Mouse (Mus musculus) neural tube, embryonic 12.5 days (tissue): Measurements from ENCODE around the gene Notum. TPM values are rescaled to one million over a fixed set of nuclear protein-coding genes. Genes with fewer than 3 reads are reported as not detected.

Experiments used
- ATAC-seq: fragments of 200-750 bp; cut with Nextera tagmentation; 2 replicates; pipeline ENCODE4 v1.8.0; 2017; ENCODE audit warnings: low read depth, mild to moderate bottlenecking, moderate TSS enrichment, moderate library complexity; ENCODE audit not compliant: low FRiP score
- H3K27ac ChIP-seq: fragments of 300-500 bp; sonication (generic); 2 replicates; pipeline ENCODE4 v1.5.1; 2016
- H3K27me3 ChIP-seq: fragments of 300-500 bp; sonication (generic); replicated peaks from 2 replicates; pipeline ENCODE4 v1.6.1; 2016; ENCODE audit warnings: mild to moderate bottlenecking
- H3K36me3 ChIP-seq: fragments of 300-500 bp; sonication (generic); 2 replicates; pipeline ENCODE4 v1.6.1; 2016; ENCODE audit warnings: mild to moderate bottlenecking
- H3K4me1 ChIP-seq: fragments of 300-500 bp; sonication (generic); 2 replicates; pipeline ENCODE4 v1.6.1; 2016
- H3K4me2 ChIP-seq: fragments of 300-500 bp; sonication (generic); replicated peaks from 2 replicates; pipeline ENCODE4 v1.6.1; 2016; ENCODE audit warnings: mild to moderate bottlenecking
- H3K4me3 ChIP-seq: fragments of 300-500 bp; sonication (generic); 2 replicates; pipeline ENCODE4 v1.5.1; 2016
- H3K9ac ChIP-seq: fragments of 300-500 bp; sonication (generic); 2 replicates; pipeline ENCODE4 v1.6.1; 2016; ENCODE audit warnings: mild to moderate bottlenecking
- H3K9me3 ChIP-seq: fragments of 300-500 bp; sonication (generic); 2 replicates; pipeline ENCODE4 v1.6.1; 2016; ENCODE audit warnings: mild to moderate bottlenecking
- WGBS: fragments of 180-500 bp; shearing (Covaris S2); methylation state at CpG from one replicate; pipeline ENCODE4 v1.1.7; 2016; 5-methylcytosine and 5-hydroxymethylcytosine counted together
- polyA plus RNA-seq: library from polyadenylated mRNA; unstranded; fragments of >200 nt; fragmentation: Nextera tagmentation; extraction: Ambion mirVana; gene quantifications from 2 replicates; pipeline ENCODE4 v1.2.1, GENCODE M21; 2016

Gene Notum
- polyA plus RNA-seq, 1 experiment from 2014 or later = 3.4 TPM

GRCm38 (mm10) chr11:120672687-120673593, 12.0 kb upstream of the Notum start, which contains the start of gene Aspscr1:
Gene Aspscr1 (plus strand): TSS chr11:120672973.
- Histone ChIP-seq H3K4me3 (peak within 1 kb of the TSS; percentile 74), H3K27ac (peak within 1 kb of the TSS; percentile 83), H3K9ac (peak within 1 kb of the TSS; percentile 84), H3K27me3 (no peaks in the 10 kb centered on the region), H3K36me3 (peaks cover 20% of the 10 kb centered on the region), H3K4me1 (peaks cover 7% of the 10 kb centered on the region), H3K4me2 (peak within 1 kb of the TSS; percentile 87), H3K9me3 (no peaks in the 10 kb centered on the region)
- 2% methylated on average over 83 of the region's 83 CpGs for WGBS
- peak; percentile 96 for ATAC-seq

DNA sequence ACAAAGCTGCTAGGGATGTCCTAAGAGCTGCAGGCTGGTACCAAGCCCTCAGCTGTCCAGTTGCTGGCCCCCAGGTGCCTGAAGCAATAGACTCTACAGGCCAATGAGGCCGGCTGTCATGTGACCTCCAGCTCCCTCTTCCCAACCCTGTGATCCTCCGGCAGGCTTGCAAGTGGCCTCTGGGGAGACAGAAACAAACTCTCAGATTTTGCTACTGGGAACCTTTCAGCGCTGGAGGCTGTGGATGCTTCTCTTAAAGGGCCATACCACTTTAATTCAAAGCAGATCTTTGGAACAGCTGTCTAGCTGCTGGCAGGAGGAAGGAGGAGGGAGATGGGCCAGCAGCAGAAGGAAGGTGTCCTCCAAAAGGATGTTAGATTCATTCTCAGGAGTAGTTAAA, 5.6 kb upstream of the Notum start:
- 0 out of 2 replicates have a peak, but pooled peaks cover 2% of the 10 kb centered on the region for H3K4me1 ChIP-seq
- WGBS = 4% methylated on average over 3 of the region's 3 CpGs
- no peak overlapping the region for H3K27ac ChIP-seq
- H3K36me3 ChIP-seq = no peaks in the 10 kb centered on the region
- H3K9me3 ChIP-seq = no peaks in the 10 kb centered on the region
- H3K4me3 ChIP-seq = no peak overlapping the region
- H3K4me2 ChIP-seq = no peak overlapping the region
- H3K9ac ChIP-seq = no peak overlapping the region
- peaks cover 23% of the 10 kb centered on the region for H3K27me3 ChIP-seq
- ATAC-seq = no peak

DNA sequence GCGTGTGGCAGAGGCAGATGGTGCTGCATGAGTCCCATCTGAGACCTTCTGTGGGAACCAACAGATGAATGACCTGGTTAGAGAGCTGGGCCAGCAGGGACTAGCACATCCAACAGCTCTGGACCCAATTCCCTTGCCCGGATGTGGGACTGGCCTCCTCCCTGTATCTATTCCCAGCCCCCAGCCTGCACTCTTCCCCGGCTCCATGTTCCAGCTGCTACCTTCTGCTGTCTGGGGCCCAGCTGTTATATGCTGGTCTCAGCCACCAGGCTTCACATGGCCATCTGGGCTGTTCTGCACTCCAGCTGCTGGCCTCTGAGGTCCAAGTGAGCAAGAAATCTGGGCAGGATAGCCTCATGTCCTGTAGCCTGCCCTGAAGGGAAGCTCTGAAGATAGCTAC, 4.4 kb upstream of the Notum start:
- no peak for ATAC-seq
- H3K9me3 ChIP-seq = no peaks in the 10 kb centered on the region
- no peak overlapping the region for H3K9ac ChIP-seq
- H3K27ac ChIP-seq = no peak overlapping the region
- no peak overlapping the region for H3K4me3 ChIP-seq
- H3K36me3 ChIP-seq = no peaks in the 10 kb centered on the region
- H3K27me3 ChIP-seq = peaks cover 35% of the 10 kb centered on the region
- H3K4me2 ChIP-seq = no peak overlapping the region
- H3K4me1 ChIP-seq = peaks cover 13% of the 10 kb centered on the region
- WGBS = 73% methylated on average over 3 of the region's 3 CpGs

DNA sequence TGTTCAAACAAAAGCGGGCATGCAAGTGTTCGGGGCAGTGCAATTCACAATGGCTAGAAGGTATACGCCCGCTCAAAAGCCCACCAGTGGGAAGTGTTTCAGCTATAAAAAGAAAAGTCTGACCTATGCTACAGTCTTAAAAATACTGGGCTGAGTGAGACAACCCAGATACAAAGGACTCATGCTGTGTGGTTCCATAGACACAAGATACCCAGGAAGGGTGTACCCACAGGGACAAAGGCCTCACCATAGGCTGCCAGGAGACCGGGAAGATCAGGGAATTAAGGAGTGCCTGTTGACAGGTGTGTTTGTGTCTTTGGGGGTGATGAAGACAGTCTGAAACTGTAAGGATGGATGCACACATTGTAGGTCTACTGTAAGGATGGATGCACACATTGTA, 2.7 kb upstream of the Notum start:
- peaks cover 52% of the 10 kb centered on the region for H3K27me3 ChIP-seq
- WGBS = 68% methylated on average over 5 of the region's 5 CpGs

DNA sequence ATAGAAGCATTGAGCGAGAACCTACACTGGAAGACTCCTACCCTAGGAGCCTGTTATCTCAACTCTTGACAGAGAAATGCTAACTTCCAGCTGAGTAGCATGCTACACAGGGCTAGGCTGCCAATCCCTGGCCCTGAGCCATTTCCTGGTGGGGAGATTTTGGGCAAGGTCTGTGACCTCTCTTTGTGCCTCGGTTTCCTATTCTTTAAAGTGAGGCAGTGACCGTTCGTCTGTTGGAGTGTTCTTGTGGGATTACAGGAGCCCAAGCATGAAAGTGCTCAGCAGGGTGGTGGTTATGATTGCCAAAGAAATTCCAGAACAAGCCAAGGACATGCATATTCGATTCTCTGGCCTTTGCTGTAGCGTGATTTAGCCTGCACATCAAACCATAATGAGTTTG, 1.8 kb upstream of the Notum start:
- Histone ChIP-seq H3K36me3 (no peaks in the 10 kb centered on the region), H3K4me3 (no peak overlapping the region), H3K4me2 (no peak overlapping the region), H3K9me3 (no peaks in the 10 kb centered on the region), H3K4me1 (peaks cover 26% of the 10 kb centered on the region), H3K27ac (no peak overlapping the region), H3K27me3 (peaks cover 60% of the 10 kb centered on the region), H3K9ac (no peak overlapping the region)
- ATAC-seq = no peak
- 73% methylated on average over 6 of the region's 6 CpGs for WGBS

More for the DNA sequence above, 2.7 kb upstream of the Notum start:
- H3K4me2 ChIP-seq = no peak overlapping the region
- no peak for ATAC-seq
- no peak overlapping the region for H3K4me3 ChIP-seq
- no peaks in the 10 kb centered on the region for H3K36me3 ChIP-seq
- H3K4me1 ChIP-seq = peaks cover 26% of the 10 kb centered on the region
- no peaks in the 10 kb centered on the region for H3K9me3 ChIP-seq
- no peak overlapping the region for H3K9ac ChIP-seq
- H3K27ac ChIP-seq = no peak overlapping the region

DNA sequence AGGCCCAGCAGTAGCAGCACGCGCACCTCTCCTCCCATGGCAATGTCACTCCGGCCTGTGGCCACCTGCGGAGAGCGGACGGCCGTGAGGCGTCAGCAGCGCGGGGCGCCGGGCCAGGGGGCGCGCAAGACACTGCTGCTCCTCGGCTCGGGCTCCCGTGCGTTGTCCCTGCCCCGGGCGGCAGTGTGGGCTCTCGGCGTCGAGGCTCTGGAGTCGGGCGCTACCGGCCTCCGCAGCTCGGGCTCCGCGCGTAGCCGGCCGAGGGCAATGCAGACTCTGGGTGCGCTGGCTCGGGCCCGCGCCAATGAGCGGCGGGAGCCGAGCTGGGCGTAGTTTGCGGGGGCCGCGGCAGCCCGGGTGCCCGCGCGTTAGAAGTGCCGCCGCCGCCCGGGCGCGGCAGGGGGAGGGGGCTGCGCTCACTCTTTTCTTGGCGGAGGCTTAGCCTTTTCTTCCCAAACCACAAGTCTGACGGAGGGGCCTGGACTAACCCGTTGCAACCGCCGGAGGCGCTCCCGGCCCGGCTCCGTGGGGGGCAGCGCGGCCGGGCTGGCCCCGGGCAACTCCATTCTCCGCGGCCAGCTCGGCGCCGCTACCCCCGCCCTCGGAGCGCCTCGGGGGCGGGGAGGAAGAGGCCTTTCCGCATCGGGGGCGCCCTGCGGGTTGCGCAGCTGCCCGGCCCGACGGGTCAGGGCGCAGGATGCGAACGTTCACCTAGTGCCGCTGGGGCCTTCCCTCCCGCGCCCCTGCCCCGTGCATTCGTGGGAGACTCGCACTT, 487 bp downstream of the Notum start:
- Histone ChIP-seq H3K27me3 (peaks cover 63% of the 10 kb centered on the region), H3K27ac (no peak overlapping the region), H3K9me3 (no peaks in the 10 kb centered on the region), H3K4me3 (peak overlapping the region; percentile 37), H3K4me2 (peak overlapping the region; percentile 68), H3K36me3 (no peaks in the 10 kb centered on the region), H3K4me1 (peaks cover 26% of the 10 kb centered on the region), H3K9ac (peak overlapping the region; percentile 47; the same call in 1 of the 2 replicates)
- peak; percentile 69 for ATAC-seq
- WGBS = under 1% methylated on average over 93 of the region's 95 CpGs

DNA sequence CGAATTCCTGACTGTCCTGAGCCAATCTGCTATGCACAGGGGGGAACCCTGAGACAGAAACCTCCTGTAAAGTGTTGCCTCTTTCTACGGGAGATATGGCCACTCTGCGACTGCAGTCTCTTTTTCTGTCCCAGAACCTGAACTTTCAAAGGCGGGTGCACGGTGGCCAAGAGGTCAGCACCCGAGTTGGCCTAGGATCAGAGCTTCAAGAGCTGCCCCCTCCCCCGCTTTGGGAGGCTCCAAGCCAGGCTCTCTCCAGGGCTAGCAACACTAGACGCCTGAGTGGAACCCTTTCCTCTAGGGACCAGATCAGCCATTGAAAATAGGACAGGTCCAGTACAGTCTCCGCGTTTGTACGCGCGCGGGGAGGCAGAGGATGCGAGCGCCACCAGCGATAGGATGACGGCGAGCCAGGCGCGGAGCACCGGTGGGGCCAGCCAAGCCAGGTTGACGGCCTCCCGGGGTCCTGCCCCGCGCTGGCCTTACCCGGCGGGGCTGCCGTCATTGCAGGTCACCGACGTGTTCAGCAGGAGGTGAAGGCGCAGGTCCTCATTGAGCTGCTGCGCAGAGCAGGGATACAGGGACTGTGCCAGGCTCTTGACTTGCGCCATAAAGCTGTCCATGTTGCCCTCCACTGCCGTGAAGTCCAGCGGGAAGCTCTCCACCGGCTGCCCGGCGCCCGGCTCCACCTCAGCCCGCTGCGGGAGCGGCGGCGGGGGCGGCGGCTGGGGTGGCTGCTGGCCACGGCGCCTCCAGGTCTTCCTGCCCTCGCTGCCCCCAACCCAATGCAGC, 1.3 kb downstream of the Notum start:
- Histone ChIP-seq H3K27me3 (peaks cover 59% of the 10 kb centered on the region), H3K9ac (0 out of 2 replicates have a peak overlapping the region, but pooled peaks have one; percentile 38), H3K4me3 (peak overlapping the region; percentile 37), H3K4me1 (peaks cover 23% of the 10 kb centered on the region), H3K27ac (no peak overlapping the region), H3K4me2 (peak overlapping the region; percentile 68), H3K9me3 (no peaks in the 10 kb centered on the region), H3K36me3 (no peaks in the 10 kb centered on the region)
- under 1% methylated on average over 50 of the region's 50 CpGs for WGBS
- no peak for ATAC-seq

- ATAC-seq = no peak
- Histone ChIP-seq H3K9ac (no peak overlapping the region), H3K27me3 (peaks cover 58% of the 10 kb centered on the region), H3K4me3 (no peak overlapping the region), H3K4me1 (peaks cover 23% of the 10 kb centered on the region), H3K36me3 (no peaks in the 10 kb centered on the region), H3K9me3 (no peaks in the 10 kb centered on the region), H3K4me2 (peak overlapping the region; percentile 68), H3K27ac (no peak overlapping the region)
- 3% methylated on average over 24 of the region's 24 CpGs for WGBS
Observed at GRCm38 (mm10) chr11:120658876-120659410, 2.0 kb downstream of the Notum start.

GRCm38 (mm10) chr11:120657301-120657700, 3.7 kb downstream of the Notum start:
- Histone ChIP-seq H3K4me2 (no peak overlapping the region), H3K27me3 (peaks cover 49% of the 10 kb centered on the region), H3K9me3 (no peaks in the 10 kb centered on the region), H3K4me1 (peaks cover 23% of the 10 kb centered on the region), H3K4me3 (no peak overlapping the region), H3K9ac (no peak overlapping the region), H3K27ac (no peak overlapping the region), H3K36me3 (no peaks in the 10 kb centered on the region)
- WGBS = 88% methylated on average over 4 of the region's 4 CpGs
- ATAC-seq = no peak

DNA sequence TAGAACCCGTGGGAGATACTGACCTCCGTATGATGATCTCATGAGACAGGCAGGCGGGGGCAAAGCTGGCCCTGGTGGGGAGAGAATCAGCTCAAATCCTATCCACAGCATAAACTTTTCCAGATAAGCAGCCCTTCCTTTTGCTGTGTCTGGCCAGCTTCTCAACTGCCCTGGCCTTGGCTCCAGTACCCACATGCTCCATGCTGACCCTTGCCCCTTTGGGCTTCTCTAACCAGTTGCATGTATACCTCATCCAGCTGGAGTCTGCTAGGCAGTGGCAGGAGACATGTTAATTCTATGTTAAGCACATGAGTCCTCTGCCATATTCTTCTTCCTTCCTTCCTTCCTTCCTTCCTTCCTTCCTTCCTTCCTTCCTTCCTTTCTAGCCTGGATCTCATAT, 6.2 kb downstream of the Notum start:
- Histone ChIP-seq H3K4me2 (no peak overlapping the region), H3K9ac (no peak overlapping the region), H3K36me3 (no peaks in the 10 kb centered on the region), H3K4me1 (peaks cover 6% of the 10 kb centered on the region), H3K27ac (no peak overlapping the region), H3K27me3 (peaks cover 23% of the 10 kb centered on the region), H3K4me3 (no peak overlapping the region), H3K9me3 (no peaks in the 10 kb centered on the region)
- ATAC-seq = no peak
- WGBS = 89% methylated on average over 3 of the region's 3 CpGs

- Histone ChIP-seq H3K9ac (no peak overlapping the region), H3K4me3 (no peak overlapping the region), H3K27me3 (peaks cover 5% of the 10 kb centered on the region; the same call in 1 of the 2 replicates), H3K27ac (no peak overlapping the region), H3K4me2 (no peak overlapping the region), H3K4me1 (peaks cover 14% of the 10 kb centered on the region), H3K9me3 (no peaks in the 10 kb centered on the region), H3K36me3 (no peaks in the 10 kb centered on the region)
- WGBS = 83% methylated on average over 3 of the region's 3 CpGs
- ATAC-seq = no peak
Observed at GRCm38 (mm10) chr11:120651872-120652271, 9.1 kb downstream of the Notum start.
